Mouse (Mus musculus) hindbrain, embryonic 13.5 days (tissue): ENCODE results near the gene Map3k4. TPM values are rescaled to one million over a fixed set of nuclear protein-coding genes. Genes with fewer than 3 reads are reported as not detected.
"Not testable (repeated sequence)": the region's sequence is repeated elsewhere in the genome, so short reads cannot be mapped to it uniquely, and the experiment has no call there.

ENCODE experiments used
- ATAC-seq: fragments of 200-750 bp; cut with Nextera tagmentation; 2 replicates; pipeline ENCODE4 v1.8.0; 2017; ENCODE audit warnings: moderate TSS enrichment; ENCODE audit not compliant: low FRiP score
- H3K27ac ChIP-seq: fragments of 300-500 bp; sonication (generic); 2 replicates; pipeline ENCODE4 v1.5.1; 2015; ENCODE audit warnings: inconsistent platforms, mild to moderate bottlenecking, moderate library complexity
- H3K27me3 ChIP-seq: fragments of 300-500 bp; sonication (generic); 2 replicates; pipeline ENCODE4 v1.6.1; 2015; ENCODE audit warnings: mild to moderate bottlenecking, inconsistent platforms
- H3K36me3 ChIP-seq: fragments of 300-500 bp; sonication (generic); 2 replicates; pipeline ENCODE4 v1.6.1; 2015; ENCODE audit warnings: mild to moderate bottlenecking, inconsistent platforms
- H3K4me1 ChIP-seq: fragments of 300-500 bp; sonication (generic); replicated peaks from 2 replicates; pipeline ENCODE4 v1.6.1; 2015; ENCODE audit warnings: inconsistent platforms
- H3K4me2 ChIP-seq: fragments of 300-500 bp; sonication (generic); 2 replicates; pipeline ENCODE4 v1.6.1; 2015; ENCODE audit warnings: inconsistent platforms, mild to moderate bottlenecking, moderate library complexity
- H3K4me3 ChIP-seq: fragments of 300-500 bp; sonication (generic); 2 replicates; pipeline ENCODE4 v1.5.1; 2015; ENCODE audit warnings: mild to moderate bottlenecking, inconsistent platforms
- H3K9ac ChIP-seq: fragments of 300-500 bp; sonication (generic); 2 replicates; pipeline ENCODE4 v1.6.1; 2015; ENCODE audit warnings: mild to moderate bottlenecking, inconsistent platforms
- H3K9me3 ChIP-seq: fragments of 300-500 bp; sonication (generic); 2 replicates; pipeline ENCODE4 v1.6.1; 2016; ENCODE audit warnings: inconsistent platforms
- WGBS: fragments of 180-500 bp; shearing (Covaris S2); methylation state at CpG from one replicate; pipeline ENCODE4 v1.1.7; 2015; 5-methylcytosine and 5-hydroxymethylcytosine counted together
- polyA plus RNA-seq: library from polyadenylated mRNA; unstranded; fragments of >200 nt; fragmentation: Nextera tagmentation; extraction: Ambion mirVana; gene quantifications from 2 replicates; pipeline ENCODE4 v1.2.1, GENCODE M21; 2015

The Map3k4 gene
- polyA plus RNA-seq, 1 experiment from 2014 or later: 41.1 TPM

DNA sequence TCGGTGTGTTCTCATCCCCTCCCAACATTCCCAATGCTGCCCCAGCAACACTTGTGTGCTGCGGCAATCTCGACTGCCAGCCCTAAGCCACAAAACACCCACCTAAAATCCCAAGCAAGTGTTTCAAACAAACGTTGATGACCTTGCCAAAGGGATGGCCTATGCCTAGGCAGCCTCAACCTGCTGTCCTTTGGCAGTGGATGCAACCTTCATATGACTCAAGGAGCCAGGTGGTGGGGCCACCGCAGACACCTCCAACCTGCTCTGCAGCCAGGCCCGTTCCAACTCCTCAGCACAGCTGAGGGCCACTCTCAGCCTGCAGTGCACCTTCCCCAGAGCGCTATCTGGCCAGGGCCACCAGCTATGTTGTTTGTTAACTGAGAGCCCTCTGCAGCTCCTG, 90.1 kb downstream of the Map3k4 start:
- Histone ChIP-seq H3K27me3 (no peaks in the 10 kb centered on the region), H3K27ac (no peak overlapping the region), H3K4me3 (no peak overlapping the region), H3K36me3 (peaks cover 75% of the 10 kb centered on the region), H3K9me3 (no peaks in the 10 kb centered on the region), H3K4me2 (no peak overlapping the region), H3K9ac (no peak overlapping the region), H3K4me1 (peaks cover 14% of the 10 kb centered on the region)
- WGBS: 95% methylated on average over 7 of the region's 7 CpGs
- ATAC-seq: no peak

DNA sequence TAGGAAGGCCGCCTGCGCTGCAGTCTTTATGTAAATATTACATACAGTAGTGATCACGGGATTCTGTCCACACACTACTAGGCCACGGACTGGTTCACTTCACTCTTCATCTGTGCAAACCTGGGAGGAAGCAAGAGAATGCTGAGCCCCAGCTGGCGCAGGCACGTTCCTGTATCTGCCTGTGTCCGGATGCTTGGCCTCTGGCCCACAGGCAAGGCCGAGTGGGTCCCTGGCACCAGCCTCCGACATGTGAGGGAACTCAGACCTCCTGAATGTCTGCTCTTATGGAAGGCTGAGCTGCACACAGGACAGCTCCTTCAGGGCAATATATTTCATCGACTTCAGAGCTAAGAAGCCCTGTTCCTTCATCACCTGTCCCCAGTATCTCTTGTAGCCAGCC, 90.6 kb downstream of the Map3k4 start:
- H3K4me3 ChIP-seq: no peak overlapping the region
- H3K4me1 ChIP-seq: peaks cover 14% of the 10 kb centered on the region
- H3K27me3 ChIP-seq: no peaks in the 10 kb centered on the region
- H3K27ac ChIP-seq: no peak overlapping the region
- H3K9me3 ChIP-seq: no peaks in the 10 kb centered on the region
- 83% methylated on average over 10 of the region's 10 CpGs for WGBS
- peaks cover 71% of the 10 kb centered on the region for H3K36me3 ChIP-seq
- H3K9ac ChIP-seq: no peak overlapping the region
- no peak for ATAC-seq
- no peak overlapping the region for H3K4me2 ChIP-seq

- H3K27me3 ChIP-seq: no peaks in the 10 kb centered on the region
- no peak overlapping the region for H3K9ac ChIP-seq
- H3K4me1 ChIP-seq: peaks cover 14% of the 10 kb centered on the region
- no peak overlapping the region for H3K27ac ChIP-seq
- H3K4me3 ChIP-seq: no peak overlapping the region
- ATAC-seq: 0 out of 2 replicates have a peak, but pooled peaks have one; percentile 23
- 69% methylated on average over 12 of the region's 12 CpGs for WGBS
- peaks cover 67% of the 10 kb centered on the region for H3K36me3 ChIP-seq
- H3K4me2 ChIP-seq: no peak overlapping the region
- H3K9me3 ChIP-seq: no peaks in the 10 kb centered on the region
Observed at GRCm38 (mm10) chr17:12226551-12226950, 92.0 kb downstream of the Map3k4 start.

- no peaks in the 10 kb centered on the region for H3K9me3 ChIP-seq
- ATAC-seq: no peak
- H3K36me3 ChIP-seq: peaks cover 64% of the 10 kb centered on the region
- no peak overlapping the region for H3K9ac ChIP-seq
- H3K27ac ChIP-seq: no peak overlapping the region
- WGBS: 58% methylated on average over 1 of the region's 1 CpGs
- no peaks in the 10 kb centered on the region for H3K27me3 ChIP-seq
- no peak overlapping the region for H3K4me2 ChIP-seq
- peaks cover 11% of the 10 kb centered on the region for H3K4me1 ChIP-seq
- no peak overlapping the region for H3K4me3 ChIP-seq
Observed at GRCm38 (mm10) chr17:12225227-12225626, 93.4 kb downstream of the Map3k4 start.

DNA sequence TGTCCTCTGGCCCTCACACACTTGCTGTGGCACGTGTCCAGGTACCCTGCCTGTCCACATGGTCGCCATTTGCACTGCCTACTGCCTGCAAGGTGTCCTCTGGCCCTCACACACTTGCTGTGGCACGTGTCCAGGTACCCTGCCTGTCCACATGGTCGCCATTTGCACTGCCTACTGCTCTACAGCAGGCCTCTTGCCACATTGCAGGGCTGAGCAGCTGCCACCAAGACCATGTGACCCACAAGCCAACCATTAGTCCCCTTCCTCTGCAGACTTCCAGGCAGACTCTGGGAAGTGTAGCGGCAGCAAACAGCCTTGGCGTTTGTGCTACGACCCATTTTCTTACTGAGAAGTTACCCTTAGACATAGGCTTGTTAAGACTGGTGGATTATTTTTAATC, 94.0 kb downstream of the Map3k4 start:
- 83% methylated on average over 6 of the region's 7 CpGs for WGBS
- not testable (repeated sequence) for H3K4me3 ChIP-seq, H3K9me3 ChIP-seq, H3K4me2 ChIP-seq, H3K9ac ChIP-seq, ATAC-seq, H3K4me1 ChIP-seq, H3K27me3 ChIP-seq, H3K27ac ChIP-seq
- H3K36me3 ChIP-seq: peaks cover 64% of the 10 kb centered on the region

DNA sequence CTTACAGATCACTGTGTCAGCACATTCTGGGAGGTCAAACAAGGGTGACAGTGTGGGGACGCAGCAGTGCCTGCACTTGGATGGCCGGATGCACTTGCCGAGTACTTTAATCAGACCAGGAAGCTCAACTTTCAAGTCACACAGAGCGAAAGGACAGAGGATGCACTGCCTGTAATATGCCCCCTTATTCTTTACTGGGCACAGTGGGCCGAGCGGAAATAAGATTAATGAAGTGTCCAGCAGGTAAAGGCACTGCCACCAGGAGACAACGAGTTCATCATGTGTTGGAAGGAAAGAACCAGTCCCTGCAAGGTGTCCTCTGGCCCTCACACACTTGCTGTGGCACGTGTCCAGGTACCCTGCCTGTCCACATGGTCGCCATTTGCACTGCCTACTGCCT, 94.5 kb downstream of the Map3k4 start:
- Histone ChIP-seq H3K4me2 (no peak overlapping the region), H3K27me3 (no peaks in the 10 kb centered on the region), H3K4me3 (no peak overlapping the region), H3K27ac (no peak overlapping the region), H3K9me3 (no peaks in the 10 kb centered on the region), H3K9ac (no peak overlapping the region), H3K36me3 (peaks cover 64% of the 10 kb centered on the region), H3K4me1 (peaks cover 8% of the 10 kb centered on the region)
- no peak for ATAC-seq
- 85% methylated on average over 9 of the region's 9 CpGs for WGBS

GRCm38 (mm10) chr17:12223682-12224081, 94.9 kb downstream of the Map3k4 start:
- Histone ChIP-seq H3K4me3 (no peak overlapping the region), H3K4me1 (peaks cover 12% of the 10 kb centered on the region), H3K9me3 (no peaks in the 10 kb centered on the region), H3K36me3 (peaks cover 64% of the 10 kb centered on the region), H3K27ac (peak overlapping the region; percentile 35; the same call in 1 of the 2 replicates), H3K27me3 (no peaks in the 10 kb centered on the region), H3K4me2 (no peak overlapping the region), H3K9ac (peak overlapping the region; percentile 8; the same call in 1 of the 2 replicates)
- 40% methylated on average over 5 of the region's 5 CpGs for WGBS
- ATAC-seq: no peak

- no peak overlapping the region for H3K4me2 ChIP-seq
- peaks cover 65% of the 10 kb centered on the region for H3K36me3 ChIP-seq
- H3K4me1 ChIP-seq: peaks cover 12% of the 10 kb centered on the region
- 60% methylated on average over 6 of the region's 6 CpGs for WGBS
- H3K9me3 ChIP-seq: no peaks in the 10 kb centered on the region
- H3K9ac ChIP-seq: no peak overlapping the region
- no peak overlapping the region for H3K4me3 ChIP-seq
- H3K27ac ChIP-seq: no peak overlapping the region
- no peak for ATAC-seq
- no peaks in the 10 kb centered on the region for H3K27me3 ChIP-seq
Observed at GRCm38 (mm10) chr17:12221926-12222325, 96.7 kb downstream of the Map3k4 start.

DNA sequence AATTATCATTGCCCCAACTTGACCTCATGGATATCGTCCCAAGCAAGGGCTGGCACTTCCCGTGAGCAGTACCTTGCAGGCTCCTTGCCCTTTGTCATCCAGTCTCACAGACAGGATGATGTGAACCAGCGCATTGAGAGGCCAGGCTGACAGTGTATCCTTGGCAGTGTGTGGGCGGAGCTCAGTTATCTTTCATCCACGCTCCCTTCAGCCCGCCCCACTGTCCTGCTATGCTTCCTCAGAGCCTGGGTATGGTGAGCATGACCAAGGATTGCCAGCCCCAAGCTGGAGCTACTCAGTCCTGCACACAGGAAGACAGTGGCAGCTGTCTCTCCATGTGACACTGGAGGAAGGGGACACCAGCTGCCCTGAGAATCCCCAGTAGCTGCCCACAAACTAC, 102.4 kb downstream of the Map3k4 start:
- no peak overlapping the region for H3K9ac ChIP-seq
- no peaks in the 10 kb centered on the region for H3K27me3 ChIP-seq
- no peaks in the 10 kb centered on the region for H3K9me3 ChIP-seq
- H3K4me3 ChIP-seq: no peak overlapping the region
- 0 out of 2 replicates have a peak, but pooled peaks cover 4% of the 10 kb centered on the region for H3K4me1 ChIP-seq
- H3K4me2 ChIP-seq: no peak overlapping the region
- H3K36me3 ChIP-seq: peaks cover 90% of the 10 kb centered on the region
- no peak overlapping the region for H3K27ac ChIP-seq
- WGBS: 83% methylated on average over 6 of the region's 6 CpGs
- no peak for ATAC-seq

DNA sequence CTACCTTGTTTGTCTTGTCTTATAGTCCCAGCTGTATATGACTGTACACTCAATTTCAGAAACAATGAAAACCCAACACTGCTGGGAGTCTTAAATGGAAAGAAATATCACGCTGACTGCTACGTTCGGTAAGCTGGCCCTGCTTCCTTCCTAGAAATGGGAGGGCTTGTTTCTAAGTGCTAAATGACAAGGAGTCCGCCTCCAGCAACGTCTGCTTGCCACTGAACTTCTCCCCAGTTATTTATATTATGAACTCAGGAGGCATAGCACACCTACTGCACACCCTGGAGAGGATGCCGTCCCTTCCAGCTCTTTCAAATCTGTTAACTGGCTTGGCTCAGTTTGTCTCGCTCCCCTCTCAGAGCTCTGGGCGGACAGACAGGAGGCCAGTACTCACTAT, 105.2 kb downstream of the Map3k4 start:
- no peak for ATAC-seq
- WGBS: 90% methylated on average over 8 of the region's 8 CpGs
- H3K27me3 ChIP-seq: no peaks in the 10 kb centered on the region
- no peak overlapping the region for H3K27ac ChIP-seq
- H3K9ac ChIP-seq: no peak overlapping the region
- H3K36me3 ChIP-seq: peaks cover 65% of the 10 kb centered on the region
- H3K4me2 ChIP-seq: no peak overlapping the region
- no peaks in the 10 kb centered on the region for H3K9me3 ChIP-seq
- H3K4me1 ChIP-seq: peaks cover 5% of the 10 kb centered on the region; the same call in 1 of the 2 replicates
- H3K4me3 ChIP-seq: no peak overlapping the region

DNA sequence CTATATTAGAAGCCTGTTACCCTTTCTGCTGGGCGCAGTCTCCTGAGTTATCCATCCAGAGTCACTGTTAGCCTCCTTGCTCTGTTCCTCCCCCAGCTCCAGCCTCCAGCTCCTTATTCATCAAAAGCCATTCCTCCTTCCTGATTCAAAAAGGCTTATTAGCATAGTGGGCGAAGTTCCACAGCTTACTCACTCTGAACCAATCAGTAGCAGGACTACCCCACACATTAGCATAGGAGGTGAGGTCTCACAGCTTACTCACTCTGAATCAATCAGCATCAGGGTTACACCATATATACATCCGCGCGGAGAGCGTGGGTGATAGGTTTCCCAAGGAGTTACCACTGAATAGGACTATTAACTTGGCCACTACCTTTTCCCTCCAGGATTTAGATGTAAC, 106.3 kb downstream of the Map3k4 start:
- Histone ChIP-seq H3K36me3 (peaks cover 54% of the 10 kb centered on the region), H3K9ac (no peak overlapping the region), H3K27ac (no peak overlapping the region), H3K4me2 (no peak overlapping the region), H3K9me3 (no peaks in the 10 kb centered on the region), H3K4me1 (peaks cover 14% of the 10 kb centered on the region), H3K4me3 (no peak overlapping the region), H3K27me3 (no peaks in the 10 kb centered on the region)
- 83% methylated on average over 6 of the region's 6 CpGs for WGBS
- ATAC-seq: peak; percentile 25; the same call in 1 of the 2 replicates

- no peaks in the 10 kb centered on the region for H3K9me3 ChIP-seq
- no peak for ATAC-seq
- no peak overlapping the region for H3K27ac ChIP-seq
- H3K27me3 ChIP-seq: no peaks in the 10 kb centered on the region
- no peak overlapping the region for H3K9ac ChIP-seq
- H3K36me3 ChIP-seq: peaks cover 49% of the 10 kb centered on the region
- H3K4me1 ChIP-seq: peaks cover 19% of the 10 kb centered on the region
- 95% methylated on average over 11 of the region's 11 CpGs for WGBS
- no peak overlapping the region for H3K4me2 ChIP-seq
- H3K4me3 ChIP-seq: no peak overlapping the region
Observed at GRCm38 (mm10) chr17:12211890-12212289, 106.7 kb downstream of the Map3k4 start.

- H3K4me1 ChIP-seq: peaks cover 30% of the 10 kb centered on the region
- no peak overlapping the region for H3K4me3 ChIP-seq
- no peak overlapping the region for H3K27ac ChIP-seq
- WGBS: 35% methylated on average over 8 of the region's 8 CpGs
- no peak overlapping the region for H3K9ac ChIP-seq
- no peaks in the 10 kb centered on the region for H3K9me3 ChIP-seq
- peak; percentile 38; the same call in 1 of the 2 replicates for ATAC-seq
- no peaks in the 10 kb centered on the region for H3K27me3 ChIP-seq
- H3K36me3 ChIP-seq: peaks cover 37% of the 10 kb centered on the region
- no peak overlapping the region for H3K4me2 ChIP-seq
Observed at GRCm38 (mm10) chr17:12210544-12211132, 108.0 kb downstream of the Map3k4 start.
